Mouse (Mus musculus): ENCODE measurements around the gene Zscan29.

GRCm38 (mm10) chr2:121132822-121133221 lies 38.1 kb downstream of the Zscan29 start:
- no peak for TF ChIP-seq CTCF (IDR thresholded peaks at IDR 0.05; ENCODE audit: extremely low read depth, insufficient read depth, insufficient read length, insufficient replicate concordance)
- no peak for TF ChIP-seq POLR2A (IDR thresholded peaks at IDR 0.05; ENCODE audit: low read depth, low read length)

Measured in spleen, adult 2 months (tissue).